Mouse (Mus musculus): ENCODE measurements around the gene Fdps. TPM values are rescaled to one million over a fixed set of nuclear protein-coding genes. Genes with fewer than 3 reads are reported as not detected.
"Not testable (repeated sequence)": the region's sequence is repeated elsewhere in the genome, so short reads cannot be mapped to it uniquely, and the experiment has no call there.

The Fdps gene
- polyA plus RNA-seq, 1 experiment from 2014 or later = 331 TPM

GRCm38 (mm10) chr3:89084654-89085190 is 17.0 kb downstream of the Fdps start:
- no peak overlapping the region for H3K4me3 ChIP-seq (replicated peaks)
- no peak for ATAC-seq (ENCODE audit: insufficient read depth, low FRiP score, low read depth)
- 80% methylated on average over 12 of the region's 12 CpGs for WGBS

GRCm38 (mm10) chr3:89084133-89084532 is 17.6 kb downstream of the Fdps start:
- Histone ChIP-seq H3K4me3 (replicated peaks) (no peak overlapping the region), H3K9me3 (no peaks in the 10 kb centered on the region), H3K9ac (no peak overlapping the region), H3K27ac (no peak overlapping the region), H3K4me2 (no peak overlapping the region), H3K36me3 (peaks cover 12% of the 10 kb centered on the region), H3K27me3 (replicated peaks) (no peaks in the 10 kb centered on the region), H3K4me1 (peaks cover 14% of the 10 kb centered on the region)
- ATAC-seq (ENCODE audit: insufficient read depth, low FRiP score, low read depth) = no peak
- WGBS = 69% methylated on average over 2 of the region's 2 CpGs

More at GRCm38 (mm10) chr3:89084654-89085190, 17.0 kb downstream of the Fdps start:
- H3K9me3 ChIP-seq = no peaks in the 10 kb centered on the region
- peaks cover 18% of the 10 kb centered on the region for H3K4me1 ChIP-seq
- H3K9ac ChIP-seq = no peak overlapping the region
- no peak overlapping the region for H3K4me2 ChIP-seq
- no peak overlapping the region for H3K27ac ChIP-seq
- peaks cover 6% of the 10 kb centered on the region for H3K36me3 ChIP-seq
- no peaks in the 10 kb centered on the region for H3K27me3 ChIP-seq (replicated peaks)

- not testable (repeated sequence) for H3K27me3 ChIP-seq (replicated peaks)
Measured at GRCm38 (mm10) chr3:89082287-89082686, 19.5 kb downstream of the Fdps start.

GRCm38 (mm10) chr3:89077383-89077782 is 24.4 kb downstream of the Fdps start:
- peaks cover 46% of the 10 kb centered on the region for H3K36me3 ChIP-seq
- no peaks in the 10 kb centered on the region for H3K27me3 ChIP-seq (replicated peaks)
- no peak overlapping the region for H3K4me2 ChIP-seq
- H3K9me3 ChIP-seq = no peaks in the 10 kb centered on the region
- 85% methylated on average over 9 of the region's 9 CpGs for whole genome bisulfite sequencing
- ATAC-seq (ENCODE audit: insufficient read depth, low FRiP score, low read depth) = no peak
- H3K27ac ChIP-seq = no peak overlapping the region
- H3K4me3 ChIP-seq (replicated peaks) = no peak overlapping the region
- no peak overlapping the region for H3K9ac ChIP-seq
- H3K4me1 ChIP-seq = no peaks in the 10 kb centered on the region

More at GRCm38 (mm10) chr3:89082287-89082686, 19.5 kb downstream of the Fdps start:
- not testable (repeated sequence) for H3K9me3 ChIP-seq; H3K27ac ChIP-seq; H3K9ac ChIP-seq; H3K4me1 ChIP-seq; H3K4me2 ChIP-seq; H3K4me3 ChIP-seq (replicated peaks); ATAC-seq (ENCODE audit: insufficient read depth, low FRiP score, low read depth)
- H3K36me3 ChIP-seq = peaks cover 18% of the 10 kb centered on the region

DNA sequence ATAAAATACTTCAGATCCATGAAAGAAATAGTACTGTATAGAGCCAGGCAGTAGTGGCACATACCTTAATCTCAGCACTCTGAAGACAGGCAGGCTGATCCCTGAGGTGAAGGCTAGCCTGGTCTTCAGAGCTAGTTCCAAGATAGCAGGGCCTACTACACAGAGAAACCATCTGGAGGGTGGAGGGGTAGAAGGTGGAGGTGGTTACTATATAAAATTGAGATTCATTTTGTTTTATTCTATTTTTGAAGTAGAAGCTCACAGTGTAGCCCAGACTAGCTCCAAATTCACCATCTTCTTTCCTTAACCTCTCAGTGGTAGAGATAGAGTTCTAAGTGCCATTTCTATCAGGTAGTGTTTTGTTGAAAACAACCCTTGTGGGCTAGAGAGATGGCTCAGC is 34.5 kb downstream of the Fdps start:
- H3K27me3 ChIP-seq (replicated peaks) = no peaks in the 10 kb centered on the region
- ATAC-seq (ENCODE audit: insufficient read depth, low FRiP score, low read depth) = no peak
- H3K4me3 ChIP-seq (replicated peaks) = no peak overlapping the region
- H3K27ac ChIP-seq = no peak overlapping the region
- H3K9me3 ChIP-seq = no peaks in the 10 kb centered on the region
- no peak overlapping the region for H3K9ac ChIP-seq
- no peaks in the 10 kb centered on the region for H3K4me1 ChIP-seq
- H3K4me2 ChIP-seq = no peak overlapping the region
- peaks cover 57% of the 10 kb centered on the region for H3K36me3 ChIP-seq

- no peaks in the 10 kb centered on the region for H3K4me1 ChIP-seq
- ATAC-seq (ENCODE audit: insufficient read depth, low FRiP score, low read depth) = no peak
- WGBS = 83% methylated on average over 3 of the region's 3 CpGs
- no peaks in the 10 kb centered on the region for H3K27me3 ChIP-seq (replicated peaks)
- H3K9ac ChIP-seq = no peak overlapping the region
- H3K27ac ChIP-seq = no peak overlapping the region
- H3K36me3 ChIP-seq = peaks cover 55% of the 10 kb centered on the region
- no peak overlapping the region for H3K4me3 ChIP-seq (replicated peaks)
- no peaks in the 10 kb centered on the region for H3K9me3 ChIP-seq
- no peak overlapping the region for H3K4me2 ChIP-seq
Measured at GRCm38 (mm10) chr3:89061696-89062095, 40.1 kb downstream of the Fdps start.

- Histone ChIP-seq H3K4me1 (no peaks in the 10 kb centered on the region), H3K9me3 (no peaks in the 10 kb centered on the region), H3K9ac (no peak overlapping the region), H3K36me3 (peaks cover 57% of the 10 kb centered on the region), H3K27ac (no peak overlapping the region), H3K27me3 (replicated peaks) (no peaks in the 10 kb centered on the region), H3K4me2 (no peak overlapping the region), H3K4me3 (replicated peaks) (no peak overlapping the region)
- WGBS = 90% methylated on average over 3 of the region's 3 CpGs
- ATAC-seq (ENCODE audit: insufficient read depth, low FRiP score, low read depth) = no peak
Measured at GRCm38 (mm10) chr3:89058783-89059182, 43.0 kb downstream of the Fdps start.

- ATAC-seq (ENCODE audit: insufficient read depth, low FRiP score, low read depth) = no peak
- Histone ChIP-seq H3K27ac (no peak overlapping the region), H3K4me1 (no peaks in the 10 kb centered on the region), H3K27me3 (replicated peaks) (no peaks in the 10 kb centered on the region), H3K4me3 (replicated peaks) (no peak overlapping the region), H3K36me3 (peaks cover 55% of the 10 kb centered on the region), H3K9me3 (no peaks in the 10 kb centered on the region), H3K9ac (no peak overlapping the region), H3K4me2 (no peak overlapping the region)
- 94% methylated on average over 9 of the region's 9 CpGs for WGBS
Measured at GRCm38 (mm10) chr3:89058361-89058760, 43.4 kb downstream of the Fdps start.

Other genes with a start within 250 kb of the Fdps start
- 38.0 and 38.9 TPM in 2 replicates for gene Msto1, start 188.0 kb downstream of the Fdps start, polyA plus RNA-seq (2015; fragmentation: Nextera tagmentation; extraction: Ambion mirVana)
- gene Ash1l, start 151.3 kb downstream of the Fdps start, polyA plus RNA-seq (2015; fragmentation: Nextera tagmentation; extraction: Ambion mirVana) = 19.8 and 21.3 TPM in 2 replicates
- gene Dap3, start 150.8 kb downstream of the Fdps start, polyA plus RNA-seq (2015; fragmentation: Nextera tagmentation; extraction: Ambion mirVana) = 130 and 141 TPM in 2 replicates
- gene Rusc1, start 8.6 kb downstream of the Fdps start, polyA plus RNA-seq (2015; fragmentation: Nextera tagmentation; extraction: Ambion mirVana) = 20.3 and 21.0 TPM in 2 replicates
- not detected in 2 replicates for gene Gm43738, start 860 bp downstream of the Fdps start, polyA plus RNA-seq (2015; fragmentation: Nextera tagmentation; extraction: Ambion mirVana)
- gene Pklr, start 34.2 kb upstream of the Fdps start, polyA plus RNA-seq (2015; fragmentation: Nextera tagmentation; extraction: Ambion mirVana) = 16.4 and 19.9 TPM in 2 replicates
- gene Hcn3, start 58.2 kb upstream of the Fdps start, polyA plus RNA-seq (2015; fragmentation: Nextera tagmentation; extraction: Ambion mirVana) = 2.4 and 2.6 TPM in 2 replicates
- 26.3 and 26.7 TPM in 2 replicates for gene Clk2, start 62.8 kb upstream of the Fdps start, polyA plus RNA-seq (2015; fragmentation: Nextera tagmentation; extraction: Ambion mirVana)
- 103 and 106 TPM in 2 replicates for gene Scamp3, start 75.5 kb upstream of the Fdps start, polyA plus RNA-seq (2015; fragmentation: Nextera tagmentation; extraction: Ambion mirVana)
- 21.1 and 22.1 TPM in 2 replicates for gene Fam189b, start 81.2 kb upstream of the Fdps start, polyA plus RNA-seq (2015; fragmentation: Nextera tagmentation; extraction: Ambion mirVana)
- 40.1 and 41.2 TPM in 2 replicates for gene Gba, start 101.0 kb upstream of the Fdps start, polyA plus RNA-seq (2015; fragmentation: Nextera tagmentation; extraction: Ambion mirVana)
- gene Thbs3, start 113.2 kb upstream of the Fdps start, polyA plus RNA-seq (2015; fragmentation: Nextera tagmentation; extraction: Ambion mirVana) = 29.0 and 29.2 TPM in 2 replicates
- gene Mtx1, start 125.1 kb upstream of the Fdps start, polyA plus RNA-seq (2015; fragmentation: Nextera tagmentation; extraction: Ambion mirVana) = 197 and 199 TPM in 2 replicates
- 64.2 and 89.1 TPM in 2 replicates for gene Muc1, start 127.1 kb upstream of the Fdps start, polyA plus RNA-seq (2015; fragmentation: Nextera tagmentation; extraction: Ambion mirVana)
- gene Krtcap2, start 144.0 kb upstream of the Fdps start, polyA plus RNA-seq (2015; fragmentation: Nextera tagmentation; extraction: Ambion mirVana) = 374 and 406 TPM in 2 replicates
- 4.6 and 5.9 TPM in 2 replicates for gene Trim46, start 144.3 kb upstream of the Fdps start, polyA plus RNA-seq (2015; fragmentation: Nextera tagmentation; extraction: Ambion mirVana)
- 129 and 132 TPM in 2 replicates for gene Dpm3, start 157.4 kb upstream of the Fdps start, polyA plus RNA-seq (2015; fragmentation: Nextera tagmentation; extraction: Ambion mirVana)
- 74.4 and 75.3 TPM in 2 replicates for gene Slc50a1, start 168.6 kb upstream of the Fdps start, polyA plus RNA-seq (2015; fragmentation: Nextera tagmentation; extraction: Ambion mirVana)
- 41.4 and 46.1 TPM in 2 replicates for gene Efna1, start 179.2 kb upstream of the Fdps start, polyA plus RNA-seq (2015; fragmentation: Nextera tagmentation; extraction: Ambion mirVana)
- gene Efna3, start 221.0 kb upstream of the Fdps start, polyA plus RNA-seq (2015; fragmentation: Nextera tagmentation; extraction: Ambion mirVana) = 9.5 and 9.6 TPM in 2 replicates
- 17.9 and 19.4 TPM in 2 replicates for gene Efna4, start 236.1 kb upstream of the Fdps start, polyA plus RNA-seq (2015; fragmentation: Nextera tagmentation; extraction: Ambion mirVana)
- 44.7 and 53.2 TPM in 2 replicates for gene Adam15, start 248.0 kb upstream of the Fdps start, polyA plus RNA-seq (2015; fragmentation: Nextera tagmentation; extraction: Ambion mirVana)